Mouse (Mus musculus): Measurements from ENCODE around the gene Ptms.

Ptms gene

DNA sequence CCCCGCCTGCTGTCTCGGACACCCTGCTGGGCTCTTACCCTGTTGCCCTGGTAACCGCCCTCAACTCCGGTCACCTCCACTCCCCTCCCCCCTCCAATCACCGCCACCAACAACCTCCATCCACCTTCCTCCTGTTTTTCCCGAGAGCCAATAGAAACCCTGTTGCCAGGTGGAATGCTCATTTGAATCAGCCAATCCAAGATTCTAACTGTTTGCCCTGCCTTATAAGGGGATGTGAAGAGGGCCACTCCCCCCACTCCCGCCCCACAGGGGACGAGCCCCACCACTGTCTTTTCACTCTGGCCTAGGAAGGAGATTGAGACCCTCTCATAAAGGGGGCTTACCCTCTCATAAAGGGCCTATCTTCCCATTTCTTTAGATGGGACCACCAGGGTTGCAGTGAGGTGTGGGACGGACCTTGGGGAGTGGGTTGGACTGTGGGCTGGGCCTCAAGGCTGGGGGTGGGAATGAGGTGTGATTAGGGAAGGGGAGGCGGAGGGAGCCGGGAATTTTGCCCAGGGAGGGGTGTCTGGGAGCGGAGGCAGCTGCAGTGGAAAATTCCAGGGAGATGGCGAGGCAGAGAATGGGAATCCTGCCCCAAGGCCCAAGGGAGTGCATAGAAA is at the start of gene Ptms:
TSS of gene Ptms (minus strand) at position 409 of the 623 bp plus-strand sequence.
- peak; percentile 79 for DNase-seq (ENCODE audit: low spot score)

DNA sequence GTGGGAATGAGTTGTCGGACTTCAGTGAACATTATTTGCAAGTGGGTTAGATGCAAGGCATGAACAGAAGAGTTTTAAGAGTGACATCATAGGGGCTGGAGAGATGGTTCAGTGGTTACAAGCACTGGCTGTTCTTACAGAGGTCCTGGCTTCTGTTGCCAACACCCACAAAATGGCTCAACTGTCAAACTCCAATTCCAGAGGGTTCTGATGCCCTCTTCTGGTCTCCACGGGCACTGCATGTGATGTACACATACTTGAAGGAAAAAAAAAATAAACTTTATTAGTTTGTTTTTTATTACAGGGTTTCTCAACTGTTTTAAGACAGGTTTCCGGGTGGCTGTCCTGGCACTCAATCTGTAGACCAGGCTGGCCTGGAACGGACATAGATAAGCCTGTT is 47.9 kb upstream of the Ptms start:
- no peak for DNase-seq (ENCODE audit: low spot score)

DNA sequence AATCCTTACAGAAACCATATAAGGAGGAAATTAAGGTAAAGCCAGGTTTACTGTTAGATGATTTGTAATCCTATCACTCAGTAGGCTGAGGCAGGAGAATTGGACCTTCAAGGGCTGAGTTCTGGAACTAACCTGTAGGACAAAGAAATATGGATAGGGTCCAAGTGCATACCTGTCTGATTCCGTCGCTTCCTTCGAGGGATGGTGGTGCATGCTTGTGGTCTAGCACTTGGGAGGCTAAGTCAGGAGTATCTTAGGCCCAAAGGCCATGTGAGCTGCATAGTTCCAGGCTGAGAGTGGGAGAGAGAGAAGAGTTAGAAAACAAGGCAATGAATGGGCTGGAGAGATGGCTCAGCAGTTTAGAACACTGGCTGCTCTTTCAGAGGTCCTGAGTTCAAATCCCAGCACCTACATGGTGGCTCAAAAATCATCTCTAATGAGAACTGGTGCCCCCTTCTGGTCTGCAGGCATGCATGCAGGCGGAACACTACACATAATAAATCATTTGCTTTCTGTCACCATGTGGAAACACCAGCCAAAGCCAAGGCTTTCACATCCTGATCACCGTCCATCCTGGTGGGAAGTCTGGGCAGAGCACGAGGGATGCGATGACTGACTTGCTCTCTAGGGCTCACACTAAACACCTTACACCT is 46.7 kb upstream of the Ptms start:
- no peak for DNase-seq (ENCODE audit: low spot score)

DNA sequence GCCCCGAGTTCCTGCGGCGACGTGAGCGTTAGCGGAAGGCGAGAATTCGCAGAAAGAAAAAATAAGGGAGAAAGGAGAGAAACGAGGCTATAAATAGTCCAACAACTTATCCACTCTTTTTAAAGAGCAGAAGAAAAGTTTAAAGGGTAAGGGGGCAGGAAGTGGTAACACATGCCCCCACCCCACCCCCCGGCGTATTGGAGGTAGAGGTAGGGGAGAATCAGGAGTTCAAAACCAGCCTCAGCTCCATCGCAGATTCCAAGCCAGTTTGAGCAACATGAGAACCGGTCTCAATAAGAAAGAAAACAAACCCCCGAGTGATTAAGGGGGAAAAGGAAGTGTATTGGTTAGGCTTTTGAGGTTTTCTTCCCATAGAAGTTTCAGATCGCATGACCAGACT is 45.8 kb upstream of the Ptms start:
- no peak for DNase-seq (ENCODE audit: low spot score)

DNA sequence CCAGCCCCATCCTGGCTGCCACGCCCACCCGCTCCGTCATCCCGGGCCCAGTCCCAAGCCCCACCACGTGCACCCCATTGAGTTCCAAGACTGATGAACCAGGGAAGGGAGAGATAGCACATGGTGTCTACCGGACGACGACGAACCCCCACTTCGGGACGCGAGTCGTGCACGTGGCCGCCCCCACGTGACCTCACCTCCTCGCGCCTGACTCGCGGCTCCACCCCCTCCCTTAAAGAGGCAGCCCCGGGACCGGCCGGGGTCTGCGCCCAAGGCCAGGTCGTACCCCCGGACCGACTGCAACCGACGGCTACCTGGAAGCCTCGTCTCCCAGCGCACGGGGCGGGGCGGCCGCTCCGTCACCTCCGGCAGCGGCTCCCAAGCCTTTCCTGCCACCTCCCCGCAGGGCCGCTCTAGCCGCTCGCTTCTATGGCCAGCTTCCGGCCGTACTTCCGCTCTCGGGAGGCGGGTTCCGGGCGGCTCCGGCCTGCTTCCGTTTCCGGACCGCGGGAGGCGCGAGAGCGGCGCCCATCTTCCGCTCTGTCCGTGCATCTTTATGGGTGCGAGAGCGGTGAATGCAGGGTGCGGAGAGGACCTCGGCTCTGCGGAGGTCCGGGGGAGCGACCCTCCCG is 45.3 kb upstream of the Ptms start, which contains the start of gene Cops7a:
TSS of gene Cops7a (minus strand) at position 451 of the 632 bp plus-strand sequence.
- DNase-seq (ENCODE audit: low spot score) = peak; percentile 96

DNA sequence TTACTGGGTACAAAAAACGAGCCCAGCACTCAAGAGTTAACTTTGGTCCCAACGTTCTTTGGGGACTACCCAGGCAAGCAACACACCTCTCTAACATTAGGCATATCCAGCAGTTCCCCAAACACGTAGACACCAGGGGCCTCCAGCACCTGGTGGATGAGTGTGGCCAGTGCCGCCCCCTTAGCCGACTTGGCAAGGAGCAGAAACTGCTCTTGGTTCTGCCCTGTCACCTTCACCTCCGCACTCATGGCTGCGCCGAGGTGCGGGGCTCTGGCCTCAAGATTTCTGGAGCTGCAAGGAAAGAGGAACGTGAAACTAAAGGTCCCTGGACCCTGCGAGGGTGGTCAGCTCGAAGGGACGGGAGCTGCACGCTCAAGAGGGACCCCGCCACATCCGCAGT is 44.7 kb upstream of the Ptms start:
- no peak for DNase-seq (ENCODE audit: low spot score)

DNA sequence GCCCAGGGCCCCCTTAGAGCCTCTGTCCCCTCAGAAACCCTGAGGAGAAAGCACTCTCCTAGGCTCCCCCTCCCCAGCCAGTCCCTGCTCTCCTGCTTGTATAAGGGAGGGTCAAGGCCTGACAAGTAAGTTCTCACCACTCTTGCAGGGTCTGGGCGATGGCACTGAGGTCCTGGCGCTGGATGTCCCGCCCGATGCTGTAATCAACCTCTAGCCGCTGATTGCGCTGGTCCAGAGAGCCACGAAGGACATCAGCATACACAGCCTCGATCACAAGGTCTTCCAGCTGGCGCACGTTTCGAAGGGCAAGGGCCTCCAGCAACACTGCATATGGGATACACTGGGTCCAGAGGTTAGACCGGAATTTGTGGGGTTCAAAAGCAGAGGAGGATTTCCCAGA is 41.1 kb upstream of the Ptms start:
- no peak for DNase-seq (ENCODE audit: low spot score)

DNA sequence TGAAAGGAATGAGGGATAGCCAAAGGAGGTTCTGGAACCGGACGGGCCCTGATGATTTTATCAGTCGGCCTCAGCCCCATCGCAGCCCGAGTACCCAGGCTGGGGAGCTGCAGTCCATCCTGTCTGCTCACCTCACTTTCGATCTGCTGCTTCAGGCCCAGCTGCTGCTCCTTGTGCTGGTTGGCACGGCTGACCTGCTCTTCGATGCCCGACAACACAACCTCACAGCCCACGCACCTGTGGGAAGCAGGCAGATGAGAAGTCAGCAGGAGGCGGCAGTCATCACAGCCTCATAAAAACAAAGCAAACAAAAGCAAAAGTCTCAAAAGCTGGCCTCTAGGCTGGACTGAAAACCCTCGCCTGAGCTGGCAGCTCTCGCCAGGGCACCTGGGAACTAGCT is 40.1 kb upstream of the Ptms start:
- DNase-seq (ENCODE audit: low spot score) = no peak

DNA sequence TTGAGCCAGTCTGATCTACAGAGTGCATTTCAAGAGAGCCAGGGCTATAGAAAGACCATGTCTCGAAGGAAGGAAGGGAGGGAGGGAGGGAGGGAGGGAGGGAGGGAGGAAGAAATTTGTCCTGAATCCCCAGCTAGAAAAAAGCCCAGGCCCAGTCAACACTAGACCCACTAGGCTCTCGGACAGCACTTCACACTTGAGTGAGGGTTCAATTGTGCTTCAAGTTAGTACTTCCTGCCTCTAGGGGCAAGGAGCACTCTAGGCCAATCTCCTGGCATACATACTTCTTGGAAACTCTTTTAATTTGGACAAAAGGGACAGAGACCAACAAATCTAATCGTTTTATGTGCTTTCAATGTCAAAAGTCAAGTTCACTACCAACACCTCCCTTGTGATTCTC is 38.2 kb upstream of the Ptms start:
- no peak for DNase-seq (ENCODE audit: low spot score)

DNA sequence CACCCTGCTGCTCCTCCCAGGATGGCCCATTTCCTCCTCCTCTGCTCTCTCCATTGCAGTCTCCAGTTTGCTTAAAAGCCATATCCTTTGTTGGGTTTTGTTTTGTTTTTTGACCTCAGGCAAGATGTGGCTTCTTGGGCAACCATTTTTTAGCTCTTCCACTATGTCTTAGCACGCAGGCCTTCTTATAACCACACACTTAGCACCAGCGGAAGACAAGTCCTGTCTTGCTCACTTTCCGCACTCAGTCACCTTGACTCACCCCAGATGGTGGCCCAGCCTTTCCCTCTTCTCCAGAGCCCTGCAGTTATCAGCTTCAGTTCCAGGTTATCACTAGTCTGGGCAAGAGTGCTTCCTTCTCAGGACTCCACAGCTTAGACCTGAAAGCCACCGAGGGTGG is 35.3 kb upstream of the Ptms start:
- DNase-seq (ENCODE audit: low spot score) = no peak

DNA sequence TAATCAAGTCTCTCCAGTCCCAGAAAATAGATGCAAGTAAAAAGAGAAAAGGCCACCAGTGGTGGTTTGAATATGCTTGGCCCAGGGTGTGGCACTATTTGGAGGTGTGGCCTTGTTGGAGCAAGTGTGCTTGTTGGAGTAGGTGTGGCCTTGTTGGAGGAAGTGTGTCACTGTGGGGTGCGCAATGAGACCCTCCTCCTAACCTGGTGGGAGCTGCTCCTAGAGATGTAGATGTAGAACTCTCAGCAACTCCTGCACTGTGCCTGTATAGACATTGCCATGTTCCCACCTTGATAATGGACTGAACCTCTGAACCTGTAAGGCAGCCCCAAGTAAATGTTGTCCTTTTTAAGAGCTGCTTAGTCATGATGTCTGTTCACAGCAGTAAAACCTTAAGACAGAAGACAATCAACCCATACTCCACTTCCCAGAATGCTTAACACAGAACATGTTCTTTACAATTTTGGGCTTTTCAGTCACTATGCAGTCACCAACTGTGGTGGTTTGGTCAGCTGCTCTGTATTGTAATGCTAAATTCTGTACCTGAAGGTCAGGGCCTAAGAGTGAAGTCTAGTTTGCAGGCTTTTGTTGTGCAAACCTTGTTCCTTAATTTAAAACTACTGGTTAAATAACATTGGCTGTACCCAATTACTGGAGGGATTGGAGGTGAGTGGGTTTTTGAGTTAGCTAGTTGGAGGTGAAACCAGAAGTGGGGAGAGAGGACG is 34.2 kb upstream of the Ptms start:
- DNase-seq (ENCODE audit: low spot score) = no peak

DNA sequence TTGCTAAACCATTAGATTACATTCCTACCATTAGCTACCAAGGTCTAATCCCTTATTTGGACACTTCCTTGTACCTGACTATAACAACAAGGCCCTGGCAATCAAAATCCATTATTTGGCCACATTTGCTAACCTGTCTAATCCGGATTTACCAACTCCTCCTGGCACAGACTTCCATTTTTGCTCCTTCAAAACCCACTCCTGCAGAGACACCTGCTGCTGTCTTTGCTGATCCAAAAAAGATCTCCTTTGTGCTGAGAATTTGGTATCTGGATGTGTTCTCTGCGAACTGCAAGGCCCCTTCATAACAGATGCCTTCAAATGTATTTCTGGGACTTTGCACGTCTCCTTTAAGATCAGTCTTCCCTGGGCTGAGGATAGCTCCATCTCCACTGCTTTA is 23.6 kb upstream of the Ptms start:
- no peak for DNase-seq (ENCODE audit: low spot score)

DNA sequence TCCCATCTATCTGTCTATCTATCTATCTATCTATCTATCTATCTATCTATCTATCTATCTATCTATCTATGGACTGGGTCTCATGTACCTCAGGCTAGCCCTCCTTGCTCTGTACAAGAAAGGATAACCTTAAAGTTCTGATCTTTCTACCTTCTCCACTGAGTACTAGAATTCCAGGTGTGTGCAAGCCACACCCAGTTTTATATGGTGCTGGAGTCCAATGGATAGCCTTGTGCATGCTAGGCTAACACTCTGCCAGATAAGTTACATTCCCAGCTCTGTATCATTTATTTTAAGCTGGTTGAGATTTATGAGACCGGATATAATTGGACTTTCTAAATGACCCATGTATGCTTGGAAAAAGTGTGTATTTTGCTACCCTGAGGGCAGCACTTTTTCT is 21.8 kb upstream of the Ptms start:
- no peak for DNase-seq (ENCODE audit: low spot score)

DNA sequence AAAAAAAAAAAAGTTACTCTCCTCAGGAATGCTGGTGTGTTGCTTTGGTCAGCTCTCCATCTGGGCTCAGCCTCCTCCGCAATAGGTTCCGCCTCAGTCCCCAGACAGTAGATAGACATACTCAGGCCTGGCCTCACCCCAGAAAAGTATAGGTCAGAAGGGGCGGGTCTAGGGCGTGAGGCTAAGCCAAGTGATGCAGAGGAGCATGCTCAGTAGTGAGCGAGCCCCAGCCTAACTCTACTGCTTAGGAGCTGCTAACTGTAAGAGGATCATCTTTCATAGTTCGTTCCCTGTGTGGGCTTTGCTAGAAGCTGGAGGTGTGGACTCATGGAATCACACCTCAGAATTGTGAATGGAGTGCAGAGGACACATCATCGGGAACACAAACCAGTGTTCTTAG is 18.7 kb upstream of the Ptms start:
- DNase-seq (ENCODE audit: low spot score) = no peak

DNA sequence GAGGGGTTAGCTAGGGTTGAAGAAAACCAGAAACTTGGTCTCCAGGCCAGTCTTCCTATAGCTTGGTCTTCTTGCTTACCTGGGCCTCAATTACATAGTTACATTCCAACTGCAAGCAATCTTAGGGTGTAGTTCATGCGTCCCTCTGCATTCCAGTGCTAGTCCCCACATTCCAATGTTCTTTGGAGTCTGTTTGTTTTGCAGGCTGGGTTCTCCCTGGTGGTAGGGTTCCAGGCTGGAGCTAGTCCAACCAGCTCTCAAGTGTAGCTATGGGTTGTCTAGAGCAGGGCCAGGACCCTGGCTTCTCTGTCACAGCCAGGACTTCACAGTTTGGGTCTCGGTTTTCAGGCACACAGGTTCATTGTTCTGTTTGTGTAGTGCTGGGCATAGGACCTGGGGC is 17.6 kb upstream of the Ptms start:
- no peak for DNase-seq (ENCODE audit: low spot score)

DNA sequence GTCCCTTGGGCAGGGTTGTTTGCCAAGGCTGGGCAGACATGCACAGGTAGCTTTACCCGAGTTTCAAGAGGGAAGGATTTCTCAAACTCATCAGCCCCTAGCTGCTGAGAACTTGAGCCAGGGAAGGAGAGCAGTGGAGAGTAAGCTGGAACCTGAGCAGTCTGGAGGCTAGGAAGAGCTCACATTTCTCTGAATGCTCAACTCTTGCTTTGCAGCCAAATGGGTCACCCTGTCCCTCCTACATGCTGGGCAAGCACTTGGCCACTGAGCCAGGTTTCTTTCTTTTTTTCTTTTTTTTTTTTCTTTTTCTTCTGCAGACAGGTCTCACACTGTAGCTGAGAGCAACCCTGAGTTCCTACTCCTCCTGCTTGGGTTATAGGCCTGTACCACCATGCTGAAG is 16.8 kb upstream of the Ptms start:
- DNase-seq (ENCODE audit: low spot score) = no peak

DNA sequence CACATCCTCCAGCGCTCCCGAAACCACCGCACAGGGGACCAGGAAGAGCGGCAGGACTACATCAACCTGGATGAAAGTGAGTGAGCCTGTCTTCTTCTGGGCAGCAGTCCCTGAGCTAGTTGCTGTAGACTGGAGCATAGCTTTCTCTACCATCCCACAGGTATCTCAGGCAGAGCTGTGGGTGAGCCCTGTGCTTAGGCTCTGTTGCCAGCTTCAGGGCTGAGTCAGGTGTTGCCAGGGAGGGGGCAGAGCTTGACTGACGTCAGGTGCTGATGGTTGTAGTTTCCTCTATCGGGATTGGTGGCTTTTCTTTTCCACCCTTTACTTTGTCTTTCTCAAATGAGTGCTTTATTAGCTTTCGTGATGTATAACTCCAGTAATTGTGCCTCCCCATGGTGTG is 14.8 kb upstream of the Ptms start:
- no peak for DNase-seq (ENCODE audit: low spot score)

DNA sequence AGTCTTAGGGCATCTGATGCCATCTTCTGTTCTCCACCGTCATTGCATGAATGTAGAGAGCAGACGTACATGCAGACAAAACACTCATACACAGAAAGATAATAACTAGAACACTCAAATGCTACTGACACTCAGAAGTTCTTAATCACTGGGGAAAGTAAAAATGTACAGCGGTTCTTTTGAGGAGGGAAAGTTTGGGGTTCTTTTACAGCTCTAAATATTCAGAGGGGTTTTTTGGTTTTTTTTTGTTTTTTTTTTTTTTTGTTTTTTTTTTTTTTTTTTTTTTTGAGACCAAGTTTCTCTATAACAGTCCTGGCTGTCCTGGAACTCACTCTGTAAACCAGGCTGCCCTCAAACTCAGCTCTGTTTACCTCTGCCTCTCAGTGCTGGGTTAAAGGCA is 13.2 kb upstream of the Ptms start:
- no peak for DNase-seq (ENCODE audit: low spot score)

DNA sequence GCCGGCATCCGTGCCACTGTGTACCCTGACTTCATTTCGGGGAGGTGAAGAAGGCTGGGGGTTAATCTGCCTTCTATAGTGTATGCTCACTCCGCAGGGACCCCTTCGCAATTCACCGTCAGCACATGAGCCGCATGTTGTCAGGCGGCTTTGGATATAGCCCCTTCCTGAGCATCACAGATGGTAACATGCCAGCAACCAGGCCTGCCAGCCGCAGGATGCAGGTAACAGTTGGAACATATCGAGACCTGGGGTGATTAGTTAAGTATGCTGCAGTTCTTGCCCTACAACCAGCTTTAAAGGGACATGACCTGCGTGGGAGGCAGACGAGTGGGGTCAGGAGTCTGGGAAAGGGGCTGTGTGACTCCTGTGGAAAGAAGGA is 12.4 kb upstream of the Ptms start:
- no peak for DNase-seq (ENCODE audit: low spot score)

DNA sequence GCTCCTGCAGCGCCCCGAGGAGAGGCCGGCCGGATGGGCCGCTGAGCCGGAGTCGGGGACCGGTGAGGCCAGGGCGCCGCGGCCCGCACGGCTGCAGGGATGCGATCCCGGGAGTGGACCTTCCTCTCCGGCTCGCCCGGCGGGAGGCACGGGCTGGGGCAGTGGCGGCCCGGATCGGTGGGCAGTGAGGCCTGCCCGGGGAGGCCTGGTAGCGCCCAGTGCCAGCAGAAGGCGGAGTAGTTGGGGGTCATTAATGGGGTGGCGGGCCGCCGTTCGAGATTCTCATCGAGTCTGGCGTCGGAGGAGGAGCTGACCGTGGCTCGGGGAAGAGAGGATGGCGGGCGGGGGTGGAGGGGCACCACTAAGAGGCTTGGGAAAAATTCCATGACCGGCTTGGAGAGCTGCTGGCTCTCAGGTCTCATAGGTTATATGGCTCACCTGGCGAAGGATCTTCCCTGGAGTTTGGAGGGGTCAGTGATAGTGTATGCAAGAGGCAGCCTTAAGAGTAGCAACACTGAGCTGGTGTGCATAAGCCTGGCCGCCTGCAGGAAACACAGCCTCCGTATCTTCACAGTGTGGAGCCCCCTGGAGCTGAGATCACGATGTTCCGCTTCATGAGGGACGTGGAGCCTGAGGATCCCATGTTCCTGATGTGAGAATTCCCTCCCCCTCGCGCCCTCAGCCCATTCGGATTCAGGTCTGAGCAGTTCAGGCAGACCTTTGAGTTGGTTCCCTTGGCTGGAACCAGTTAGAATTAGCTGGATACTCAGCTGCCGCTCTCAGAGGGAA is 11.8 kb upstream of the Ptms start:
- peak; percentile 29 for DNase-seq (ENCODE audit: low spot score)

DNA sequence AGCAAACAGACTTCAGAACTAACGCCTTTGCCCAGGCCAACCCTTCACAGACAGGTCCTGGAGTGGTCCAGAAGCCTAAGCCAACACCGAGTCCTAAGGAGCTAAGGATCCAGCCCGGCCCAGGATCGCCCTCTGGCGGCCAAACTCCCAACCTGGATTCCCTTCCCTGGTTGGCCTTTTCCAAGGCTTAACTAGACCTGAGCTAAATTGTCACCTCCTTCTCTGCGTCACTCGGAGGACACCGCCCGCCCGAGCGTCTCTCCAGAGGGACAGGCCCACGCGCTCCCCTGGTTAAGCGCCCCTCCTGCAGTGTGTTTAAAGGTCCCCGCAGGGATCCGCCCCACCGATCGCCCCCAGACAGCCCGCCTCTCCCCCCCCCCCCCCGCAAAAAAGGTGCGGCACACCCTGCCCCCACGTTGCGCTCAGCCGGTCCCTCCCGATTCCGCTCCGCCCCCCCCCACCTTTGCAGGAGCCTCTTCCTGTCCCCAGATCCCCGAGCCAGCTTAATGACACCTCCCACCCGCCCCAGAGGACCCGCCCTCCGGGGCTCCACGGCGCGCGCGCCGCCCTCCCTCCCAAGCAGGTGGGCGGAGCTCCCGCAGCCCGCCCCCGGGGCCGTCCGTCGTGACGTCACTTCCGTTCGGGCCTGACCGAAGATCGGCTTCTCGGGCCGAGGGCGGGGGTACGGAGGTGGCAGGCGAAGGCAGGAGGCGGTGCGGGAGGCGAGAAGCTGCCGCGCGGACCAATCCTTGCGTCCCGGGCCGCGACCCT is 11.0 kb upstream of the Ptms start, which contains the start of gene Mlf2:
TSS of gene Mlf2 (plus strand) at position 633 of the 771 bp plus-strand sequence.
- peak; percentile 99 for DNase-seq (ENCODE audit: low spot score)
